Mouse (Mus musculus): ENCODE measurements at regions not wholly inside any gene's neighbourhood (a gene's known extent, or its start where the extent isn't known, plus 50 kb on each side); places are given as distances from the start of the nearest gene placed in this dataset.

GRCm38 (mm10) chr5:148809485-148809884 lies 119.6 kb downstream of the Katnal1 start:
- TF ChIP-seq POLR2A (IDR thresholded peaks at IDR 0.05; ENCODE audit: low read depth, low read length): no peak
- no peak for TF ChIP-seq CTCF (conservative IDR thresholded peaks at IDR 0.05; ENCODE audit: insufficient read depth, insufficient read length, low read depth, low read length)
